Mouse (Mus musculus): ENCODE measurements around the gene Grk6. TPM values are rescaled to one million over a fixed set of nuclear protein-coding genes. Genes with fewer than 3 reads are reported as not detected.
"Not testable (repeated sequence)": the region's sequence is repeated elsewhere in the genome, so short reads cannot be mapped to it uniquely, and the experiment has no call there.

Gene Grk6
- polyA plus RNA-seq, 1 experiment from 2014 or later: 8.4 TPM

GRCm38 (mm10) chr13:55414743-55415380 is 30.0 kb upstream of the Grk6 start, which contains the start of gene Pfn3:
Gene Pfn3 (minus strand): TSS chr13:55415232.
- no peaks in the 10 kb centered on the region for H3K36me3 ChIP-seq (ENCODE audit: inconsistent target)
- WGBS (ENCODE audit: missing documents): 74% methylated on average over 38 of the region's 41 CpGs
- H3K27ac ChIP-seq: no peak within 1 kb of the TSS
- H3K79me2 ChIP-seq (ENCODE audit: inconsistent target): no peaks in the 10 kb centered on the region
- no peak within 1 kb of the TSS for H3K4me3 ChIP-seq (ENCODE audit: inconsistent target)

DNA sequence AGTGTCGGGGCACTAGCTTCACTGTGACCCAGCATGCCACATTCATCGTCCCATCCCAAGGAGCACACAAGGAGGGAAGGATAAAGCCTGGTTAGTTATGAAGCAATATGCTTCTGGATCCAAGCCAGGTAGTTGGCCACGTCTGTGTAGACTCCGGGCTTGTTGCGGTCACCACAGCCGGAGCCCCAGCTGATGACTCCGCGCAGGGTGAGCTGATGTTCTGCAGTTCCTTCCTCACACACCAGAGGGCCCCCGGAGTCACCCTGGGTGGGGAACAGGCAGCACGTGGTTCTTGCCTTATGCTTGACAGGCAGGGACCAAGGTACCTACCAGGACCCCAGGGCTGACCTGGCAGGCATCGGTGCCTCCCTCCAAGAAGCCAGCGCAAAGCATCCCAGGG is 26.9 kb upstream of the Grk6 start:
- whole genome bisulfite sequencing (ENCODE audit: missing documents): 4% methylated on average over 12 of the region's 12 CpGs
- no peaks in the 10 kb centered on the region for H3K36me3 ChIP-seq (ENCODE audit: inconsistent target)
- no peaks in the 10 kb centered on the region for H3K79me2 ChIP-seq (ENCODE audit: inconsistent target)
- no peak overlapping the region for H3K4me3 ChIP-seq (ENCODE audit: inconsistent target)
- H3K27ac ChIP-seq: no peak overlapping the region

- no peaks in the 10 kb centered on the region for H3K36me3 ChIP-seq (ENCODE audit: inconsistent target)
- no peaks in the 10 kb centered on the region for H3K79me2 ChIP-seq (ENCODE audit: inconsistent target)
- WGBS (ENCODE audit: missing documents): 86% methylated on average over 3 of the region's 5 CpGs
- H3K27ac ChIP-seq: no peak overlapping the region
- H3K4me3 ChIP-seq (ENCODE audit: inconsistent target): no peak overlapping the region
Measured at GRCm38 (mm10) chr13:55419142-55419541, 25.7 kb upstream of the Grk6 start.

DNA sequence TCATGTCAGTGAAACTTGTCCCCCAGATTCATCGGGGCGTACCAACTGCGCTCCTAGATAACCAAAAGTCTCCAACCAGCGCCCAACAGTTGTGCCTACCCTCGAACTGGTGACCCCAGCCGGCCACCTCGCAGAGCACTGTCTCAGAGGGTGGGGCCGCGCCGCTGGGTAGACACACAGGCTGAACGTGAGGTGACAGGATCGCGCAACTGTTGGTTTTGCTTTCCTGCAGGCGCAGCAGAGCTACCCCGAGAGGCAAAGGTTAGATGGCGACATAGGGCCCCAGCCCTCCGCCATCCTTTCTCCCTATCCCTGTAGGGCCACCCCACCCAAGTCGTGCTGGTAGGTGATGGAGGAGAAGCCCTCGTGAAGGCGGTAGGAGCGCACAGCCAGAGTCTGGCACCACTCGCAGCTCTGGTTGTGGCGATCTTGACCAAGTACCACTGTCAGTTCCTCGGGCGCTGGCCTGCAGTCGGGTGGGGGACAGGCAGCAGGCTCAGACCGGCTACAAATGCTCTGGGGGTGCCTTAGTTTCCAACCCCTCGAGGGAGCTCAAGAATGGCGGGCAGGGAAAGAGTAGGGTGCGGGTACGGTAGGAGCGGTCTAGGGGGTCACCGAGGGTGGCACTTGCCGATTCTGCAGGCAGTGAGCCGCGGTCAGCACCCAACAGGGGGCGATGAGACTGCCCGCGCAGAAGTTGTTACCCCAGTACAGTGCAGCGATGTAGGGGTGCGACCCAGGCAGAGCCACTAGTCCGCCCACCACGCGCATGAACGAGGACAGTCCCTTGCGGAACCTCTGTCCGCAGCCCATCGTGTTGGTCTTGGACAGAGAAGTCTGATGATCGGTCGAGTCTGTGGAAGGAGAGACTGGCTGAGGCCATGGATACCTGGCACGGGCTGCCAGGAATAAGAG is 24.6 kb upstream of the Grk6 start:
- Histone ChIP-seq H3K27ac (no peak overlapping the region), H3K4me3 (ENCODE audit: inconsistent target) (no peak overlapping the region), H3K79me2 (ENCODE audit: inconsistent target) (no peaks in the 10 kb centered on the region), H3K36me3 (ENCODE audit: inconsistent target) (no peaks in the 10 kb centered on the region)
- WGBS (ENCODE audit: missing documents): 33% methylated on average over 48 of the region's 51 CpGs

GRCm38 (mm10) chr13:55420933-55421800 is 23.7 kb upstream of the Grk6 start:
- Histone ChIP-seq H3K36me3 (ENCODE audit: inconsistent target) (no peaks in the 10 kb centered on the region), H3K27ac (no peak overlapping the region), H3K79me2 (ENCODE audit: inconsistent target) (no peaks in the 10 kb centered on the region), H3K4me3 (ENCODE audit: inconsistent target) (no peak overlapping the region)
- WGBS (ENCODE audit: missing documents): 11% methylated on average over 35 of the region's 35 CpGs

GRCm38 (mm10) chr13:55426613-55427012 is 18.3 kb upstream of the Grk6 start, which contains the start of gene F12:
Gene F12 (minus strand): TSS chr13:55426793.
- WGBS (ENCODE audit: missing documents): 96% methylated on average over 10 of the region's 10 CpGs
- no peaks in the 10 kb centered on the region for H3K79me2 ChIP-seq (ENCODE audit: inconsistent target)
- H3K27ac ChIP-seq: no peak within 1 kb of the TSS
- no peaks in the 10 kb centered on the region for H3K36me3 ChIP-seq (ENCODE audit: inconsistent target)
- H3K4me3 ChIP-seq (ENCODE audit: inconsistent target): no peak within 1 kb of the TSS

- WGBS (ENCODE audit: missing documents): 23% methylated on average over 12 of the region's 12 CpGs
- Histone ChIP-seq H3K4me3 (ENCODE audit: inconsistent target) (no peak overlapping the region), H3K27ac (peak overlapping the region; percentile 68), H3K79me2 (ENCODE audit: inconsistent target) (no peaks in the 10 kb centered on the region), H3K36me3 (ENCODE audit: inconsistent target) (no peaks in the 10 kb centered on the region)
Measured at GRCm38 (mm10) chr13:55429226-55429888, 15.5 kb upstream of the Grk6 start.

DNA sequence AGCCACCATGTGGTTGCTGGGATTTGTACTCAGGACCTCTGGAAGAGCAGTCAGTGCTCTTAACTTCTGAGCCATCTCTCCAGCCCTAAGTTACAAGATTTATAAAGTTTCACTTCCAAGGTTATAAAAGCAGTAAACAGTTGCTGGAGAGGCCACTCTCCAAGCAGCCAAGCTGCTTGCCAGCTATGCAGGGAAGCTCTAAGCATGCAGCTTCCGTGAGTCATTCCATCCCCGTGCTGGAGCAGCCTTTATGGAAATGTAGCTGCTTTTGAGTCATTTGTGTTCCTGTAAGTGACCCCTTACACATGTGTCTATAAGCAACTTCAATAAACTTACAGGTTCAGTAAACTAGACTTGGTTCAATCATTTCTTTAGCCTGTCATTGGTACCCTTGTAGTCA is 14.3 kb upstream of the Grk6 start:
- no CpG with 5 or more reads among the region's 2 CpGs for WGBS (ENCODE audit: missing documents)
- no peaks in the 10 kb centered on the region for H3K36me3 ChIP-seq (ENCODE audit: inconsistent target)
- no peak overlapping the region for H3K27ac ChIP-seq
- H3K79me2 ChIP-seq (ENCODE audit: inconsistent target): no peaks in the 10 kb centered on the region
- H3K4me3 ChIP-seq (ENCODE audit: inconsistent target): no peak overlapping the region

DNA sequence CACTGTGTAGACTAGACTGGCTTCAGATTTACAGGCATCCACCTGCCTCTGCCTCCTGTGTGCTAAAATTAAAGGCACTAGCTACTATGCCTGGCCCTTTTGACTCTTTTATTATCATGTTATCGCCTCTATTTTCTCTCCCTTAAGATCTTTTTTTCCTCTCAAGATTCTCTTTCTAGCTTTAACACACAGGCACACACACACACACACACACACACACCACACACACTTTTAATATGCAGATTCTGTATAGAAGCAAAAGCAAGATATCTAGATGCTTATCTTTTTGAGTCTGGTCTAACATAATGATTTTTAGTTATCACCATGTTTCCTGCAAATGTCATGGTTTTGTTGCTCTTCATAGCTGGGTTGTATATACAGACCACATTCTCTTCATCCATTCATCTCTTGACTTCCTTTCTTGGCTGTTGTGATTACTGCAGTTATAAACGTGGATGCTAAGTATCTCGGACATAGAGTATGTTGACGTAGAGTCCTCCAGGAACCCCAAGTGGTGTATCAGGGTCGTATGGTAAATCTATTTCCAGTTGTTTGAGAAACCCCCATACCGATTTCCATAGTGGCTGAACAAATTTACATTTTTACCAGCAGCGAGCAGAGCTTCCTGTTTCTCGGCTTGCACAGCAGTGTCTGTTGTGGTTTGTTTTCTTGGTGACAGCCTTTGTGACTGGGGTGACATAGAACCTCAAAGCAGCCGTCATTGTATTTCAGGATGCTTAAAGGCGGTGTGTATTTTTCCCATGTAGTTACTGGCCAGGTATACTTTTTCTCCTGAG is 12.8 kb upstream of the Grk6 start:
- Histone ChIP-seq H3K4me3 (ENCODE audit: inconsistent target) (no peak overlapping the region), H3K36me3 (ENCODE audit: inconsistent target) (no peaks in the 10 kb centered on the region), H3K79me2 (ENCODE audit: inconsistent target) (no peaks in the 10 kb centered on the region), H3K27ac (0 out of 2 replicates have a peak overlapping the region, but pooled peaks have one; percentile 10)
- 13% methylated on average over 10 of the region's 10 CpGs for WGBS (ENCODE audit: missing documents)

DNA sequence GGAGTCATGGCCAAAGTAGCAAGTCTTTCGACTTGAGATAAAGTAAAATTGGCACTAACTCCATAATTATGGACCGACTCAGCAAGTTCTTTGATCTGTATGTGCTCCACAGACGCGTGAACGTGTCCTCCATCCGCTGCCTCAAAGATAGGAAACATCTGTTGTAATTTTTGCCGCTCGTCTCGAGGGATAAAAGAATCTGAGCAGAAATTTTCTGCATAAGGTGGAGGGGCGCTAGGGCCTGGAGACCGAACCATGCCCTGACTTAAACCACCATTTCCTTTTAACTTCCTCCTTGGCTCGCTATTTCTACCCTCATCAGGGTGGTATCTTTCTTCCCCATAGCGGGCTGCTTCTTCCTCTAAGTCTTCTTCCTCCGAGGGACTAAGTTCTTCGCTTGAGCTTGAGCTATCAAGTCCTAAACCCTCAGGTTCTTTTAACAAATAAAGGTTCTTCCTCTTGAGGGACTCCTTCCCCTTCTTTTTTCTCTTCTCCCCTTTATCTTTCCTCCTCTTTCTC is 7.7 kb upstream of the Grk6 start:
- not testable (repeated sequence) for H3K4me3 ChIP-seq (ENCODE audit: inconsistent target); H3K79me2 ChIP-seq (ENCODE audit: inconsistent target); H3K27ac ChIP-seq; H3K36me3 ChIP-seq (ENCODE audit: inconsistent target)
- WGBS (ENCODE audit: missing documents): 58% methylated on average over 9 of the region's 15 CpGs

- H3K79me2 ChIP-seq (ENCODE audit: inconsistent target): peaks cover 29% of the 10 kb centered on the region; the same call in 1 of the 2 replicates
- 28% methylated on average over 9 of the region's 9 CpGs for WGBS (ENCODE audit: missing documents)
- peak overlapping the region; percentile 52 for H3K4me3 ChIP-seq (ENCODE audit: inconsistent target)
- peak overlapping the region; percentile 75 for H3K27ac ChIP-seq
- H3K36me3 ChIP-seq (ENCODE audit: inconsistent target): no peaks in the 10 kb centered on the region
Measured at GRCm38 (mm10) chr13:55443799-55444285, 1.0 kb upstream of the Grk6 start.

- Histone ChIP-seq H3K4me3 (ENCODE audit: inconsistent target) (peak overlapping the region; percentile 52), H3K36me3 (ENCODE audit: inconsistent target) (no peaks in the 10 kb centered on the region), H3K27ac (peak overlapping the region; percentile 75), H3K79me2 (ENCODE audit: inconsistent target) (peaks cover 32% of the 10 kb centered on the region; the same call in 1 of the 2 replicates)
- WGBS (ENCODE audit: missing documents): 0% methylated on average over 33 of the region's 33 CpGs
Measured at GRCm38 (mm10) chr13:55444286-55444936, 461 bp upstream of the Grk6 start.

All from macrophage (primary cell).